In the genomic region with DNA sequence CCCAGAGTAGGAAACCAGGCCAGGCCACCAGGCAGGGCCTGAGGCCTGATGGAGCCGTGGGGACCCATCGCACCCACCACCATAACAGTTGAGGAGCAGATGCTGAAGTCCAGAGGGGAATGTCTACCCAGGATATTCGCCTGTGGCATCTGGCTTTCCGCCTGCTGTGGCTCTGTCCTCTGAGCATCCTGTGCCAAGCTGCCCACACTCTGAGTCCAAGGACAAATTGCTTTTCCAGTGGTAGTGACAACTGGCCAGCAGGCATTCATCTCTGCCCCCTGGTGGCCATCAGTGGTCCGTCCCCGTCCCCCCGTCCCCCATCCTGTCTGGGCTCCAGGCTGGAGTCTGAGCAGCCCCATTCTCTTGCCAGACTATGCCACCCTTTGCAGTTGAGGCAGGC, we compare ENCODE assay signal across 9 mouse cellular contexts. TPM values are rescaled to one million over a fixed set of nuclear protein-coding genes. Genes with fewer than 3 reads are reported as not detected.
DNase-seq lines count a peak whose midpoint lies in the region; ATAC-seq and TF ChIP-seq lines count a peak whose summit lies in the region.
"Had no signal": no experiment of that assay in that cellular context is flagged by ENCODE, and none has a peak within 500 bp of the region (broad histone marks: within the 10 kb centered on the region; RNA-seq: fewer than 3 reads in every experiment).

No protein-coding gene starts in this region.

- H3K27me3 ChIP-seq in hindbrain, embryonic 10.5 days (ENCODE audit: insufficient read depth, poor library complexity, severe bottlenecking) = peaks cover 3% of the 10 kb centered on the region; the same call in 1 of the 2 replicates
- no peaks in the 10 kb centered on the region for H3K27me3 ChIP-seq in hindbrain, embryonic 14.5 days (ENCODE audit: control insufficient read depth, insufficient read depth, low read length)
- H3K27me3 ChIP-seq in C2C12 (ENCODE audit: control insufficient read depth, insufficient read depth, insufficient read length) = no peaks in the 10 kb centered on the region
- no peaks in the 10 kb centered on the region for H3K27me3 ChIP-seq in cerebellum, adult 2 months (ENCODE audit: control insufficient read depth, insufficient read depth, low read length)
- H3K27me3 ChIP-seq: limb, embryonic 12.5 days had no signal

- peaks cover 7% of the 10 kb centered on the region for H3K36me3 ChIP-seq in hindbrain, embryonic 10.5 days
- no peaks in the 10 kb centered on the region for H3K36me3 ChIP-seq in hindbrain, embryonic 14.5 days (replicated peaks; ENCODE audit: control insufficient read depth, insufficient read depth)
- H3K36me3 ChIP-seq in C2C12 (ENCODE audit: control insufficient read depth, insufficient read depth) = no peaks in the 10 kb centered on the region

- no peak overlapping the region for H3K4me2 ChIP-seq in hindbrain, embryonic 14.5 days (replicated peaks)
- H3K4me2 ChIP-seq: limb, embryonic 12.5 days had no signal

- peak; percentile 71 for DNase-seq in hindbrain, embryonic 10.5 days (ENCODE audit: low spot score)
- DNase-seq in hindbrain, embryonic 14.5 days (ENCODE audit: low spot score) = no peak
- DNase-seq in cerebellum, adult 2 months = peak; percentile 32 to 33
- DNase-seq in gastrocnemius, postnatal 10 days = peak; percentile 82
- peak; percentile 83 to 86 for DNase-seq in kidney, postnatal 4 days
- peak; percentile 35 for DNase-seq in thymus, postnatal 0 days (ENCODE audit: low spot score)

- H3K4me1 ChIP-seq in hindbrain, embryonic 10.5 days (replicated peaks) = peaks cover 36% of the 10 kb centered on the region
- H3K4me1 ChIP-seq in hindbrain, embryonic 14.5 days (replicated peaks; ENCODE audit: control insufficient read depth, insufficient read depth, low read length) = peaks cover 27% of the 10 kb centered on the region
- no peaks in the 10 kb centered on the region for H3K4me1 ChIP-seq in cerebellum, adult 2 months (ENCODE audit: control insufficient read depth, insufficient read depth, low read length)

- H3K9me3 ChIP-seq in hindbrain, embryonic 10.5 days = no peaks in the 10 kb centered on the region
- H3K9me3 ChIP-seq in hindbrain, embryonic 14.5 days (ENCODE audit: control insufficient read depth, low read length) = no peaks in the 10 kb centered on the region
- H3K9me3 ChIP-seq: limb, embryonic 12.5 days had no signal

- no peak overlapping the region for H3ac ChIP-seq in C2C12 (ENCODE audit: control insufficient read depth, insufficient read length, low read depth)

- no peak overlapping the region for H3K4me3 ChIP-seq in hindbrain, embryonic 10.5 days
- H3K4me3 ChIP-seq in hindbrain, embryonic 14.5 days (replicated peaks; ENCODE audit: low read length) = no peak overlapping the region
- H3K4me3 ChIP-seq in C2C12 (ENCODE audit: insufficient read depth, poor library complexity, severe bottlenecking) = no peak overlapping the region
- H3K4me3 ChIP-seq in cerebellum, adult 2 months (replicated peaks; ENCODE audit: insufficient read depth, low read depth, low read length) = no peak overlapping the region
- H3K4me3 ChIP-seq: limb, embryonic 12.5 days had no signal

- no peak for ATAC-seq in hindbrain, embryonic 14.5 days (ENCODE audit: low FRiP score)
- ATAC-seq in megakaryocyte, adult 5-6 weeks (ENCODE audit: poor library complexity, severe bottlenecking) = peak; percentile 79

- no peak overlapping the region for H3K9ac ChIP-seq in hindbrain, embryonic 14.5 days
- H3K9ac ChIP-seq: limb, embryonic 12.5 days had no signal

- no peak for TF ChIP-seq POLR2A in cerebellum, adult 2 months (IDR thresholded peaks at IDR 0.05; ENCODE audit: borderline replicate concordance, insufficient read depth, low read length)

- no peaks in the 10 kb centered on the region for H3K79me3 ChIP-seq in C2C12 (ENCODE audit: low read depth)

- no peaks in the 10 kb centered on the region for H3K79me2 ChIP-seq in C2C12 (ENCODE audit: control insufficient read depth, insufficient read depth)

- H3K27ac ChIP-seq in hindbrain, embryonic 10.5 days = no peak overlapping the region
- H3K27ac ChIP-seq in hindbrain, embryonic 14.5 days = no peak overlapping the region
- no peak overlapping the region for H3K27ac ChIP-seq in cerebellum, adult 2 months (ENCODE audit: insufficient read depth, low read length)
- H3K27ac ChIP-seq: limb, embryonic 12.5 days had no signal

- 60% methylated on average over 7 of the region's 7 CpGs for WGBS in hindbrain, embryonic 10.5 days
- 46% methylated on average over 7 of the region's 7 CpGs for WGBS in hindbrain, embryonic 14.5 days
- 31% methylated on average over 7 of the region's 7 CpGs for WGBS in cerebellum, adult 2 months

- peak; percentile 80 for TF ChIP-seq CTCF in C2C12 (IDR thresholded peaks at IDR 0.05; ENCODE audit: control insufficient read depth, insufficient read depth, insufficient read length)
- TF ChIP-seq CTCF in cerebellum, adult 2 months (IDR thresholded peaks at IDR 0.05; ENCODE audit: borderline replicate concordance, insufficient read depth, low read depth, low read length) = peak; percentile 62

TF ChIP-seq in C2C12, 6 proteins besides CTCF, POLR2A, EP300 and RAD21:
- no peak for TF ChIP-seq USF1 (IDR thresholded peaks at IDR 0.05; ENCODE audit: low read depth)
- TF ChIP-seq CEBPB (IDR thresholded peaks at IDR 0.05; ENCODE audit: low read depth) = no peak
- TF ChIP-seq MYOD1 (IDR thresholded peaks at IDR 0.05; ENCODE audit: control insufficient read depth, insufficient read length, low read depth) = no peak
- TF ChIP-seq FOSL1 (IDR thresholded peaks at IDR 0.05; ENCODE audit: insufficient read depth, low read length, poor library complexity, severe bottlenecking) = no peak
- TF ChIP-seq MAX (IDR thresholded peaks at IDR 0.05) = no peak
- TF ChIP-seq MYOG (IDR thresholded peaks at IDR 0.05; ENCODE audit: control insufficient read depth, extremely low read depth, insufficient read length) = no peak
TF ChIP-seq in C2C12: peak in this region for 0.

RNA-seq across cellular contexts. Expression of a gene that starts 23.0 kb away (rescaled TPM):
- polyA plus RNA-seq in hindbrain, embryonic 10.5 days (2016; fragmentation: Nextera tagmentation; extraction: Ambion mirVana) = 15.8 and 16.1 TPM in 2 replicates
- polyA plus RNA-seq in hindbrain, embryonic 14.5 days (2014; fragmentation: Nextera tagmentation; extraction: Ambion mirVana) = 3.1 and 4.4 TPM in 2 replicates
- polyA plus RNA-seq in C2C12 (2012; fragmentation: generic; extraction: Trizol) = 0.96 TPM
- polyA plus RNA-seq in cerebellum, adult 2 months (2012; rRNA removed) = 0.47 and 0.57 TPM in 2 replicates
- under 1 TPM; 0.52 to 0.81 TPM for total RNA-seq in gastrocnemius, postnatal 10 days (2021)
- total RNA-seq in megakaryocyte, adult 5-6 weeks (2015) = 17.0 and 22.8 TPM in 2 replicates
- total RNA-seq in megakaryocyte, adult 5-6 weeks (2017) = 69.9 and 92.7 TPM in 2 replicates
- polyA plus RNA-seq in thymus, postnatal 0 days (2015; fragmentation: Nextera tagmentation; extraction: Ambion mirVana) = 5.9 and 8.0 TPM in 2 replicates
